Mouse (Mus musculus): ENCODE measurements around the gene Fbxo46.

Gene Fbxo46

GRCm38 (mm10) chr7:19093174-19093521 is 26.5 kb upstream of the Fbxo46 start:
- peak in 1 of 2 experiments; percentile 79 for DNase-seq (ENCODE audit: low spot score in 2 of 2)

- DNase-seq (ENCODE audit: low spot score in 2 of 2), result peak; percentile 87 to 89
These were observed 25.9 kb upstream of the Fbxo46 start for GRCm38 (mm10) chr7:19093537-19094385.

DNA sequence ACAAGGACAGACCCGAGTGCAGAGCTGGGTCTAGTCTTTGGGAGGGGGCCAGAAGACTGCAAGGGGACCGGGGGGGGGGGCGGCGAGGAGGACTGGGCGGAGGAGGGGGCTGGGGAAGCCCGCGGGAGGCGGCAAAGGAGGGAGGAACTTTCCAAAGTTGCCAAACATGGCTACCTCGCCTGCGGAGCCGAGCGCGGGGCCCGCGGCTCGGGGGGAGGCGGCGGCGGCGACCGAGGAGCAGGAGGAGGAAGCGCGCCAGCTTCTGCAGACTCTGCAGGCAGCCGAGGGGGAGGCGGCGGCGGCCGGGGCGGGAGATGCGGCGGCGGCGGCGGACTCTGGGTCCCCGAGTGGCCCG is 25.2 kb upstream of the Fbxo46 start, which contains the start of gene Six5:
Gene Six5 (plus strand): TSS at position 124 of the 355 bp plus-strand sequence.
- DNase-seq (ENCODE audit: low spot score in 2 of 2), result no peak

GRCm38 (mm10) chr7:19094826-19095750 is 24.6 kb upstream of the Fbxo46 start:
- peak in 1 of 2 experiments; percentile 40 for DNase-seq (ENCODE audit: low spot score in 2 of 2)

DNA sequence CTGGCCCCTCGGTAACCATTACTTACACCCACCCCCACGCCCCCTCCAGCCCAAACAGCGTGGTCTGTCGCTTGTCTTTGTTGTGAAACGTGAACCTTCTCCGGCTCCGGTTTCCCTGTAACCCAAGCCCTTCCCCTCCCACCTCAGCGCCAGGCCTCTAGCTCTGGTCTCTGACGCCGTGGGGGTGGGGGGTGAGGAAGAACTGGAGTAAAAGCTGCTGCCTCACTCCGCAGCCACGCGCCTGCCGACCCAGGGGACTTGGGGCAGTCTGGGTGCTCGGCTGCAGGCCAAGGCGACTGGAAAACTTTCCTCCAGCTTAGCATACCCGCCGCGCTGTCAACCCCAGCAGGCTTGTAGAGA is 23.9 kb upstream of the Fbxo46 start:
- no peak for DNase-seq (ENCODE audit: low spot score in 2 of 2)

- DNase-seq (ENCODE audit: low spot score in 2 of 2), result no peak
These were observed 23.2 kb upstream of the Fbxo46 start for GRCm38 (mm10) chr7:19096421-19096976.

GRCm38 (mm10) chr7:19097217-19097616 is 22.4 kb upstream of the Fbxo46 start:
- no peak for DNase-seq (ENCODE audit: low spot score in 2 of 2)

DNA sequence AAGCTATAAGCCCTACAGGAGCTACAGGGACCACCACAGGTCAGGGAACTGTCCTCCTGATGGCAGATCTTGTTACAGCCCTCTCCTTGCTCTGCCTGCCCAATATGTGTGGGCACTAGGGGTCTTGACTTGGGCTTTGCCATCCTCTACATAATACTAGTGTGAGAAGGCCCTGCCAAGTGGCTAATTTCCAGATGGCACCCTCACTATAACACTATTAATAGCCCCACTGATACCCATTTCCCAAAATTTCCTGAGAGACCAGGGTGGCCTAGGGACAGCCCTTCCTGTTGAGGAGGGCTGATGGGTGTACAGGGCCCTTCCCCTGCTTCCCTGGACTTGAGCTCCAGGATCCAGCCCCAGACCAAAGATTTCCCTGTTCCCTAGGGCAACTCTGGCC is 21.8 kb upstream of the Fbxo46 start:
- DNase-seq (ENCODE audit: low spot score in 2 of 2), result no peak

GRCm38 (mm10) chr7:19098811-19099210 is 20.8 kb upstream of the Fbxo46 start:
- no peak for DNase-seq (ENCODE audit: low spot score in 2 of 2)

GRCm38 (mm10) chr7:19100290-19100689 is 19.4 kb upstream of the Fbxo46 start:
- DNase-seq (ENCODE audit: low spot score in 2 of 2), result no peak

- no peak for DNase-seq (ENCODE audit: low spot score in 2 of 2)
These were observed 15.9 kb upstream of the Fbxo46 start for GRCm38 (mm10) chr7:19103741-19104140.

DNA sequence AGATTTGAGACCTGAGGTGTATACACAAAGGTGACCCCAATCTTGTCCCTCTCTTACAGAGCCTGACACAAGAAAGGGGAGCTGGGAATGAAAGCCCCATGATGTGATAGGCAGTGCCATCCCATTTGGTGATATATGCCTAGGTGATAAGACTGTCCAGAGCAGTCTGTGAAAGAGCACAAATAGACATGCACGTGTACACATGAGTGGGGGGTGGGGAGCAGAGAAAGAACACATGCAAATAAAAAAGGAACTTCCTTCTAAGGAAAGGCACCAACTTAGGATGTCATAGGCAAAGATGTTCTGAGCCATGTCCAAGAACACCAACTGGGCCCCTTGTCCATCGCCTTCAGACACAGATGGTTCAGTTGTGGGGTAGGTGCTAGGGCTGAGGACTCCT is 15.2 kb upstream of the Fbxo46 start:
- DNase-seq (ENCODE audit: low spot score in 2 of 2), result no peak

GRCm38 (mm10) chr7:19107436-19107835 is 12.2 kb upstream of the Fbxo46 start:
- DNase-seq (ENCODE audit: low spot score in 2 of 2), result no peak

DNA sequence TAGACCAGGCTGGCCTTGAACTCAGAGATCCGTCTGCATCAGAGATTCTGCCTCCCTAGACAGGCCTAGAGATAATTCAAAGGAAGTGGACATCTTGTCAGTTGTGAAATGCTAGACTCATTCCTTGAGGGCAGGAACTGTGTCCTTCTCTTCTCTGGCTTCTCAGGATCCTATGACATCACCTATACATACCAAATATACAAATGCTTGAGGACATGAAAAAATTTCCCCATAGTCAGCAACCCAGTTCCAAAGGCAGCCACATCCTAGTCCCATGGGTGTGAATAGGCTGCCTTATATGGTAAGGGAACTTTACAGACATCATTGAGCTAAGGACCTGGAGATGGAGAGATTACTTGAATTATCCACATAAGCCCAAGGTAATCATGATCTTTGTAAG is 10.1 kb upstream of the Fbxo46 start:
- DNase-seq (ENCODE audit: low spot score in 2 of 2), result no peak

- peak; percentile 75 to 79 for DNase-seq (ENCODE audit: low spot score in 2 of 2)
These were observed 1.5 kb upstream of the Fbxo46 start, which contains the start of gene Gm4969 for GRCm38 (mm10) chr7:19118028-19118771. Gene Gm4969, minus strand, starts transcription at chr7:19118368.

- no peak for DNase-seq (ENCODE audit: low spot score in 2 of 2)
These were observed 576 bp upstream of the Fbxo46 start for GRCm38 (mm10) chr7:19119083-19119482.

DNA sequence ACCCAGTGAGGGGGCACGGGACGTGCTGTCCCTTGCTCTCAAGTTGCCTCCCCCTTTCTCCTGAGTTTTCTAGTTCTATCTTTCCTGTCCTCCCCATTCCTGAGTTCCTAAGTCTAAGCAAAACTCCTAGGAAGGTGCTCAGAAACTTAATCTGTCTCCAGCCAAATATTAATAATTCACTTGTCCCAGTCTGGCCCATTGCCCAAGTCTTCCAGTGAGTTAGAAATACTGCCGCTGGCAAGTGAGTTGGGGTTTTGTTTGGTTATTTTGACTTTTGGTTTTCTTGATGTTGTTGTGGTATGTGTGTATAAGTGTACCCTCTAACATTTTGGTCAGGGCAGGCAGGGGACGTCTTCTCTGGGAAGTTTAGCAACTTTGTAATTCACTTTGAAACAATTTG is 2.0 kb downstream of the Fbxo46 start:
- DNase-seq (ENCODE audit: low spot score in 2 of 2), result no peak

- no peak for DNase-seq (ENCODE audit: low spot score in 2 of 2)
These were observed 5.1 kb downstream of the Fbxo46 start for GRCm38 (mm10) chr7:19124713-19125112.

DNA sequence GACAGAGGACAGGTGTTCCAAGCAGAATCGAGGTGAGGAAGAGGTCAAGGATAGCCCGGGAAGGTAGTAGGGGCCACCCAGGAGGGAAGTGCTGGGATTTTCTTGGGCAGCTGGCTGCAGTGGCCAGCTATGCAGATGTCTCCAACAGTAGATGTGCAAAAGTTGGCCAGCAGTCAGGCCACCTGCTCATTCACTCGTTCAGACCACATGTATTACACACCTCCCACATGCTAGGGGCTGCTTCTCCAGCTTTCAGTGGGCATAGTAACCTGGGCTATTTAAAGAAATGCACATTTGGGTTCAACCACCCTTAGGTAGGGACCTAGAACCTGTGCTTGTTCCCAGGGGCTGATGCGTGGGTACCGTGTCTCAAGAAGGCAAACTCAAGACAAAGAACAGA is 8.1 kb downstream of the Fbxo46 start:
- DNase-seq (ENCODE audit: low spot score in 2 of 2), result no peak

GRCm38 (mm10) chr7:19129396-19129795 is 9.7 kb downstream of the Fbxo46 start:
- no peak for DNase-seq (ENCODE audit: low spot score in 2 of 2)

DNA sequence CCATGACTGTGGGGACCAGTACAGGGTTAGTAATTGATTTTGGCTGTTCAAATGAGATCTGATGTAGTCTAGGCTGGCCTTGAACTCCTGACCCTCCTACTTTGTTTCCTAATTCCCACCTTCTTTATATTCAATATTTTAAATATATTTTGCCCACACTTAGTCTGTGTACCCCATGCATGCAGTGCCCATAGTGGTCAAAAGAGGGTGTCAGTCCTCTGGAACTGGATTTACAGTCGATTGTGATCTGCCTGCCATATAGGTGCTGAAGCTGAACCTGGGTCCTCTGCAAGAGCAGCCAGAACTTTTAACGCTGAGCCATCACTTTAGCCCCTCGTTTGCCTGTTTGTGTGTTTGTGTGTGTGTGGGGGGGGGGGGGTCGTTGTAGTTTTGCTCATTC is 11.0 kb downstream of the Fbxo46 start:
- no peak for DNase-seq (ENCODE audit: low spot score in 2 of 2)

All from frontal cortex, postnatal 10 days (tissue).